Mouse (Mus musculus) heart, embryonic 14.5 days (tissue): ENCODE data around the gene Taf5. TPM values are rescaled to one million over a fixed set of nuclear protein-coding genes. Genes with fewer than 3 reads are reported as not detected.

Source experiments
- ATAC-seq: fragments of 200-750 bp; cut with Nextera tagmentation; 2 replicates; pipeline ENCODE4 v1.8.0; 2017; ENCODE audit warnings: low read depth, moderate TSS enrichment; ENCODE audit not compliant: insufficient number of reproducible peaks, insufficient read depth, low FRiP score
- H3K27ac ChIP-seq, 2 experiments: fragments of 200-500 bp in 1 of 2; fragments of 300-500 bp in 1 of 2; sonication (generic) in 1 of 2; replicated peaks in 1 of 2; 2 replicates each; pipeline ENCODE4 v1.5.1; 2012 to 2014; ENCODE audit warnings: low read depth in 2 of 2, low read length in 2 of 2, control low read depth in 1 of 2, mild to moderate bottlenecking in 1 of 2, mixed read lengths in 1 of 2; ENCODE audit not compliant: control insufficient read depth in 1 of 2, insufficient read depth in 1 of 2
- H3K27me3 ChIP-seq: fragments of 300-500 bp; sonication (generic); 2 replicates; pipeline ENCODE4 v1.6.1; 2014; ENCODE audit warnings: mild to moderate bottlenecking, low read length, control low read depth; ENCODE audit not compliant: control insufficient read depth, insufficient read depth
- H3K36me3 ChIP-seq: fragments of 300-500 bp; sonication (generic); 2 replicates; pipeline ENCODE4 v1.6.1; 2014; ENCODE audit warnings: mild to moderate bottlenecking, control low read depth, low read length, mixed read lengths; ENCODE audit not compliant: control insufficient read depth, insufficient read depth
- H3K4me1 ChIP-seq, 2 experiments: fragments of 200-500 bp in 1 of 2; fragments of 300-500 bp in 1 of 2; sonication (generic) in 1 of 2; 2 replicates each; pipeline ENCODE4 v1.6.1; 2012 to 2014; ENCODE audit warnings: low read length in 2 of 2, control low read depth in 1 of 2, mixed read lengths in 1 of 2; ENCODE audit not compliant: control insufficient read depth in 2 of 2, insufficient read depth in 2 of 2
- H3K4me2 ChIP-seq: fragments of 300-500 bp; sonication (generic); 2 replicates; pipeline ENCODE4 v1.6.1; 2014; ENCODE audit warnings: mild to moderate bottlenecking, low read length
- H3K4me3 ChIP-seq, 2 experiments: fragments of 200-500 bp in 1 of 2; fragments of 300-500 bp in 1 of 2; sonication (generic) in 1 of 2; 2 replicates each; pipeline ENCODE4 v1.5.1; 2012 to 2014; ENCODE audit warnings: low read length in 2 of 2, mild to moderate bottlenecking in 2 of 2, control low read depth in 1 of 2, low read depth in 1 of 2, moderate library complexity in 1 of 2; ENCODE audit not compliant: control insufficient read depth in 1 of 2, insufficient read depth in 1 of 2
- H3K9ac ChIP-seq: fragments of 300-500 bp; sonication (generic); 2 replicates; pipeline ENCODE4 v1.6.1; 2014; ENCODE audit warnings: mild to moderate bottlenecking, low read length
- H3K9me3 ChIP-seq: fragments of 300-500 bp; sonication (generic); 2 replicates; pipeline ENCODE4 v1.6.1; 2016; ENCODE audit warnings: low read length, control low read depth; ENCODE audit not compliant: control insufficient read depth
- WGBS: fragments of 180-500 bp; shearing (Covaris S2); extraction: QIAGEN DNeasy Blood & Tissue Kit; methylation state at CpG from one replicate; pipeline ENCODE4 v1.1.7; 2014; 5-methylcytosine and 5-hydroxymethylcytosine counted together
- polyA plus RNA-seq: library from polyadenylated mRNA; unstranded; fragments of >200 nt; fragmentation: Nextera tagmentation; extraction: Ambion mirVana; gene quantifications from 2 replicates; pipeline ENCODE4 v1.2.1, GENCODE M21; 2014

Taf5 gene
- polyA plus RNA-seq, 1 experiment from 2014 or later, result 5.7 TPM

DNA sequence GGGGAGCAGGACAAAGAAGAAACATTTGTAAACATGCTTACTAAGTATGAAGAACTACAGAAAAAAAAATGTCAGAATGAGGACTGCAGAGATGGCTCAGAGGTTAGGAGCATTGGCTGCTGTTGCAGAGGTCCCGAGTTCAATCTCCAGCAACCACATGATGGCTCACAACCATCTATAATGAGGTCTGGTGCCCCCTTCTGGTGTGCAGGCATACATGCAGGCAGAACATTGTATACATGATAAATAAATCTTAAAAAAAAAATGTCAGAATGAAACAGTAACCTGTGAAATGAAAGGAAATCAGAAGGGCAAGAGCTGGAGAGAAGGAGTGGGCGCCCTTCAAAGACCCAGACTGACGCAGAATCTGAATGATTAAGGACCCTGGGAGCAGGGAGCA is 1.7 kb upstream of the Taf5 start:
- Histone ChIP-seq H3K27me3 (no peaks in the 10 kb centered on the region), H3K9me3 (no peaks in the 10 kb centered on the region), H3K4me3 (no peak overlapping the region), H3K27ac (no peak overlapping the region), H3K36me3 (peaks cover 6% of the 10 kb centered on the region), H3K4me2 (no peak overlapping the region), H3K4me1 (peaks cover 3 to 8% of the 10 kb centered on the region in 2 experiments), H3K9ac (no peak overlapping the region)
- 92% methylated on average over 3 of the region's 3 CpGs for WGBS
- no peak for ATAC-seq

DNA sequence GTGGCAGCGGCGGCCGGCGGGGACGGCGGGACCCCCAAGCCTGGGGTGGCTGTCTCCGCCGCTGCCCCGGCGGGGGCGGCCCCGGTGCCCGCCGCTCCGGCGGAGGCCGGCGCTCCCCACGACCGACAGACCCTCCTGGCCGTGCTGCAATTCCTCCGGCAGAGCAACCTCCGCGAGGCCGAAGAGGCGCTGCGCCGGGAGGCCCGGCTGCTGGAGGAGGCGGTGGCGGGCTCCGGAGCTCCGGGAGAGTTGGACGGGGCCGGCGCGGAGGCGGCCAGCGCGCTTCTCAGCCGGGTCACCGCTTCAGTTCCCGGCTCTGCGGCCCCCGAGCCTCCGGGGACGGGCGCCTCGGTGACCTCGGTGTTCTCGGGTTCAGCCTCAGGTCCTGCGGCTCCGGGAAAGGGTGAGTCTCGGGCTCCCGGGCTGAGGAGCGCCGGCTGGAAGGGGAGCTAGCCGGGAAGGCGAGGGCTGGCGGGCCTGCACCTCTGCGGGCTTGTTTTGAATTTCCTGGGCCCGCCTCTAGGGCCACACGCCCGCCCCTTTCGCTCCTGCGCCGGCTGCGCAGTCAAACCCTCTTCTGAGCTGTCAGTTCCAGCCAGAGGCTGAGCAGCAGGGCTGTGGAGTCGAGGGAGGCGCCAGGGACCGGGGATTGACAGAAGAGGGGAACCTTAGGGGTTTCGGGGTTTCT is 522 bp downstream of the Taf5 start:
- peaks cover 28% of the 10 kb centered on the region for H3K36me3 ChIP-seq
- peak; percentile 89 for ATAC-seq
- H3K27ac ChIP-seq, result peak overlapping the region; percentile 71 to 84
- no peaks in the 10 kb centered on the region for H3K9me3 ChIP-seq
- peak overlapping the region; percentile 85 for H3K4me2 ChIP-seq
- peaks cover 3 to 8% of the 10 kb centered on the region in 2 experiments for H3K4me1 ChIP-seq
- H3K27me3 ChIP-seq, result no peaks in the 10 kb centered on the region
- H3K9ac ChIP-seq, result peak overlapping the region; percentile 90
- under 1% methylated on average over 71 of the region's 72 CpGs for WGBS
- H3K4me3 ChIP-seq, result peak overlapping the region; percentile 78 to 81

DNA sequence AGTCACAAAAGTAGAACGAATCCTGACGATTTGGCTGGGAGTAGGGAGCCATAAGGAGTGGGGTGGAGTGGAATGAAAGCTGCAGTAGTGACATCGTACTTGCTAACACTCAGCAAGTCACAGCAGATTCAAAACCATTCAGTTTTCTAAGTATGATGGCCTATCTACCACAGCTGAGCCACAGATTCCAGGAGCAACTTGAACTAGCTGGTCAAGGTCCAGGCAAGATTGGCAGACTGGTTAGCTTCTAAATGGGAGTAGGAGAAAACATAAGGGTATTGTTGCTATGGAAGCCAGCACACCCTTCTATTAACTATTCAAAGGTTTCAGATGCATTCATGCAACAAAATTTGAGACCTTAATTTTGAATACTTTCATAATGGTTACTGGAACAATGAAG is 20.7 kb downstream of the Taf5 start:
- Histone ChIP-seq H3K4me2 (peak overlapping the region; percentile 82), H3K9me3 (no peaks in the 10 kb centered on the region), H3K27me3 (no peaks in the 10 kb centered on the region), H3K36me3 (peaks cover 51% of the 10 kb centered on the region), H3K4me1 (peaks cover 0 to 25% of the 10 kb centered on the region in 2 experiments; a peak in 2 of 4 replicates), H3K9ac (peak overlapping the region; percentile 21; the same call in 1 of the 2 replicates), H3K4me3 (peak overlapping the region in 1 of 2 experiments; percentile 90; a peak in 1 of 4 replicates), H3K27ac (no peak overlapping the region)
- ATAC-seq, result no peak
- 65% methylated on average over 3 of the region's 3 CpGs for WGBS

DNA sequence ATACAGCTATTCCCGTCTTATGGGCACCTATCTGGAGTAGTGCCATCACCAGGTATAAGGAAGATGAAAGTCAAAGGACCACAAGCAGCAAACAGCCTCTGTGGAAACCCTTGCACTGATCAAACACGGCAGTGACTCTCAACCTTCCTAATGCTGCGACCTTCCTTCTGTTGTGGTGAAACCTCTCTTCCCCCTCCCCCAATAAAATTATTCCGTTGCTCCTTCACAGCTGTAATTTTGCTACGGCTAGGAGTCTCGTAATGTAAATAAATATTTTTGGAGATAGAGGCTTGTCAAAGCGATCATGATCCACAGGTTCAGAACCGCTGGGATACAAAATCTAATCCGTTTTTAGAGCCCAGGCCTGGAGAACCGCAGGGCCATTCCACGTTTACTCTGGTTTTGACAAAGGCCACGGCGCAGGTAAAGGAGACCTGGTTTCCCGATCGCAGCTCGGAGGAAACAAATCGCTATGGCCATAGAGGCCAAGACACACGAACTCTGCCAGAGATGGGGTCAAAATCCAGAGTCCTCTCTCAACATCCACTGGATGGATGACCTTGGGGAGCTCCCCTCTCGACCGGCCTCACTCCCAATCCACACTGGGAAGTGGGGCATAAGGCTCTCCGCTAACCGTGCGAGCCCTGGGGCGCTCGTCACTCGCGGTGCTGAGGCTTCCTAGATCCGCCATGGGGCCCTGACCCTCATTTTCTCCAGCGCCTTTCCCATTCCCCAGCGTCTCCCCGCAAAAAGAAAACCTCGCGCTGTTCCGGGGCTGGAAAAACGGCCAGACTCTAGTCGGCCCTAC is 22.4 kb downstream of the Taf5 start:
- ATAC-seq, result peak; percentile 36; the same call in 1 of the 2 replicates
- Histone ChIP-seq H3K4me1 (peaks cover 0 to 25% of the 10 kb centered on the region in 2 experiments; a peak in 2 of 4 replicates), H3K4me3 (peak overlapping the region; percentile 76 to 90), H3K9me3 (no peaks in the 10 kb centered on the region), H3K27me3 (no peaks in the 10 kb centered on the region), H3K9ac (peak overlapping the region; percentile 100), H3K4me2 (peak overlapping the region; percentile 82), H3K27ac (peak overlapping the region; percentile 82 to 92), H3K36me3 (peaks cover 51% of the 10 kb centered on the region)
- under 1% methylated on average over 36 of the region's 36 CpGs for WGBS

DNA sequence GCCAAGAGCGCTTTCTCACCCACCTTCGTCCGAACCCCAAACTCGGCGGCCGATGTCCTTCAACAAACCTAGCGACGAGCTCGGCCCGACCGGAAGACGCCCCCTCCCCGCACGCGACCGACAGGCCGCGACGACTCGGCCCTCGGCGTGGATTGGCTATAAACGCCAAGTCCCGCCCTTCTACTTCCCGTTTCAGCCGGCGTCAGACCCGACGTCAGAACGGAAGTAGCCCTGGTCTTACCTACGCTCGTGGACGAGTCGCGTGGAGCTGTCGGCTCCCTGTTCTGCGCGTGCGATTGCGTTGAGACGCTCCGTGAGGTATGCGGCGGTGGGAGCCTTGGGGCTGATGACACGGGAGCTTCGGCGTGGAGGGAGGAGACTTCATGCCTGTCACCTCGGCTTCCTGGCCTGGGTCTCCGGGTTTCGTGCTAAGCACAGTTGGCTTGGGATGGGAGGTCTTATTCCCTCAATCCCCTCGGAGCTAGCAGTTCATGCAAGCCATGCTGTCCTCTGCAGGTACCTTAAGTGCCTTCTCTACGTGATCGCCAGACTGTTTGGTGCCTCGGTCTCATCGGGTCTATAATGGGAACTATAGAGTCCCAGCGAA is 23.1 kb downstream of the Taf5 start, which contains the start of the genes Usmg5 and Pdcd11:
Gene Usmg5, minus strand, starts transcription at position 98 of the 607 bp plus-strand sequence.
Gene Pdcd11, plus strand, starts transcription at position 219 of the 607 bp plus-strand sequence.
- peak; percentile 97 for ATAC-seq
- Histone ChIP-seq H3K9me3 (no peaks in the 10 kb centered on the region), H3K4me2 (peak within 1 kb of the TSS; percentile 87), H3K4me1 (peaks cover 0 to 25% of the 10 kb centered on the region in 2 experiments; a peak in 2 of 4 replicates), H3K36me3 (peaks cover 51% of the 10 kb centered on the region), H3K27ac (peak within 1 kb of the TSS; percentile 82 to 92), H3K9ac (peak within 1 kb of the TSS; percentile 100), H3K4me3 (peak within 1 kb of the TSS; percentile 76 to 90), H3K27me3 (no peaks in the 10 kb centered on the region)
- under 1% methylated on average over 56 of the region's 56 CpGs for WGBS

DNA sequence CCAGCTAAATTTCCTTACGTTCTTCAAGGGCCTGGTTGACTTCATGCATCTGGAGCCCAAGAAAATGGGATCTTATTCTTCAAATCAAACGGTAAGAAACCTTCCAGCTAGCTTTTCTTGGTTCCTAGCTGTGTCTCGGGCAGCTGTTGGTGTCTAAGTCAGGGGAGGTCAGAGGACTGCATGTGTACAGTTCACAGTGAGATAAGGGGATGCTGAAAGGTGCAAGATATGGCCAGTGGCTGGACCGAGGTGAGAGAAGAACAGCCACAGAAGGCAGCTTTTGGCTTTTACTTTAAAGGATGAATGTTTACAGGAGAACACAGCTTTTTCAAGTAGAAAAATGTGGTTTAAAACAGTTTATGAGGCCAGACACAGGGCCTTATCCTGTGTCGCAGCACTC is 33.5 kb downstream of the Taf5 start:
- Histone ChIP-seq H3K9ac (no peak overlapping the region), H3K4me3 (no peak overlapping the region)

DNA sequence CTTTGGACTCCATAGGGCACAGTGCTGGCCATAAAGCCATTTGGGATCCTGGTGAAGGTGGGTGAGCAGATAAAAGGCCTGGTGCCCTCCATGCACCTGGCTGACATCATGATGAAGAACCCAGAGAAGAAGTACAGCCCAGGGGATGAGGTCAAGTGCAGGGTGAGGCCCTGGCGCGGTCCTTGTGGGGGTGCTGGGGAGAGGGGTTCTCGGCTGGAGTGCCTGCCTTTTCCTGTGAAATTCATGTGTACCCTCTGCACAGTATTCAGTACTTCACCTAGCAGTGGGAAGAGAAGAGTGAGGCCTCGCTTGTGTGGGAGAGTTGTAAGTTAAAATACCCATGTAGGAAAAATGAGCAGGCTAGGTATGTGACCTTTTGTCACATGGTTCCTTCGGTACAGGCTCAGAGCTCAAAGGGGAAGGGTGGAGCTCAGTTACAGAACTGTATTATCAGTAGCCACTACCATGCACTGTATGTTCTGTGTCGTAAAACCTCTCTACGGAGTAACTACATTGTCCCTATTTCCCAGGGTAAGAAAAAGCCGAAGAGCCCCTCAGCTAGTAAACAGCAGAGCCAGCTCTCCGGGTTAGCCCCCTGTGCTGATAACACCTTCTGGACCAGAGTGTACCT is 37.2 kb downstream of the Taf5 start:
- H3K4me1 ChIP-seq, result no peaks in the 10 kb centered on the region
- WGBS, result 83% methylated on average over 9 of the region's 9 CpGs
- no peak overlapping the region for H3K4me2 ChIP-seq
- H3K36me3 ChIP-seq, result peaks cover 97% of the 10 kb centered on the region
- ATAC-seq, result no peak
- no peak overlapping the region for H3K9ac ChIP-seq
- no peaks in the 10 kb centered on the region for H3K9me3 ChIP-seq
- H3K27me3 ChIP-seq, result no peaks in the 10 kb centered on the region
- no peak overlapping the region for H3K27ac ChIP-seq
- H3K4me3 ChIP-seq, result no peak overlapping the region

More for the DNA sequence above, 33.5 kb downstream of the Taf5 start:
- H3K27me3 ChIP-seq, result no peaks in the 10 kb centered on the region
- H3K4me2 ChIP-seq, result no peak overlapping the region
- peaks cover 97% of the 10 kb centered on the region for H3K36me3 ChIP-seq
- no peak for ATAC-seq
- no peak overlapping the region for H3K27ac ChIP-seq
- WGBS, result 68% methylated on average over 5 of the region's 5 CpGs
- no peaks in the 10 kb centered on the region for H3K9me3 ChIP-seq
- H3K4me1 ChIP-seq, result no peaks in the 10 kb centered on the region
